Mouse (Mus musculus) ES-E14 (cell line): Measurements from ENCODE around the gene Smoc2. TPM values are rescaled to one million over a fixed set of nuclear protein-coding genes. Genes with fewer than 3 reads are reported as not detected.

Source experiments
- DNase-seq: peaks from one replicate; pipeline ENCODE4 v3.0.0-alpha.2; 2013; ENCODE audit warnings: low read depth, low spot score
- H3K27ac ChIP-seq: 2 replicates; pipeline ENCODE4 v1.5.1; 2012; ENCODE audit warnings: low read depth, mild to moderate bottlenecking, low read length, moderate library complexity, mixed read lengths; ENCODE audit not compliant: poor library complexity, insufficient read depth, severe bottlenecking
- H3K36me3 ChIP-seq: 2 replicates; pipeline ENCODE4 v1.6.1; 2012; ENCODE audit warnings: mild to moderate bottlenecking, low read length, moderate library complexity, mixed read lengths; ENCODE audit not compliant: control insufficient read depth, poor library complexity, insufficient read depth, severe bottlenecking
- H3K4me1 ChIP-seq, 2 experiments: fragments of 150-350 bp in 1 of 2; sonication (generic) in 1 of 2; 2 replicates each; pipeline ENCODE4 v1.6.1; 2012; ENCODE audit warnings: low read length in 2 of 2, mild to moderate bottlenecking in 1 of 2, mixed read lengths in 1 of 2; ENCODE audit not compliant: control insufficient read depth in 2 of 2, insufficient read depth in 2 of 2, poor library complexity in 1 of 2
- H3K4me3 ChIP-seq, 2 experiments: fragments of 150-350 bp in 1 of 2; sonication (generic) in 1 of 2; 2 replicates each; pipeline ENCODE4 v1.5.1; 2012; ENCODE audit warnings: low read length in 2 of 2, low read depth in 1 of 2, mild to moderate bottlenecking in 1 of 2, mixed read lengths in 1 of 2; ENCODE audit not compliant: insufficient read depth in 1 of 2, poor library complexity in 1 of 2, severe bottlenecking in 1 of 2
- H3K9ac ChIP-seq: 2 replicates; pipeline ENCODE4 v1.6.1; 2012; ENCODE audit warnings: low read depth, mild to moderate bottlenecking, low read length, mixed read lengths; ENCODE audit not compliant: poor library complexity, insufficient read depth, severe bottlenecking
- H3K9me3 ChIP-seq: fragments of 150-350 bp; sonication (generic); 2 replicates; pipeline ENCODE4 v1.6.1; 2012; ENCODE audit warnings: low read depth, mild to moderate bottlenecking, low read length; ENCODE audit not compliant: control insufficient read depth, insufficient read depth
- CHD2 ChIP-seq: IDR thresholded peaks from 2 replicates; pipeline ENCODE4 v1.6.1; 2014; ENCODE audit warnings: mild to moderate bottlenecking, low read depth, low read length, inconsistent platforms
- HCFC1 ChIP-seq: IDR thresholded peaks from 2 replicates; pipeline ENCODE4 v1.6.1; 2012; ENCODE audit warnings: low read length, inconsistent platforms, borderline replicate concordance; ENCODE audit not compliant: insufficient read depth
- MAFK ChIP-seq: IDR thresholded peaks from 2 replicates; pipeline ENCODE4 v1.6.1; 2014; ENCODE audit warnings: mild to moderate bottlenecking, low read depth, low read length, inconsistent platforms; ENCODE audit not compliant: insufficient read depth
- ZC3H11A ChIP-seq: IDR thresholded peaks from 2 replicates; pipeline ENCODE4 v1.6.1; 2012; ENCODE audit warnings: low read depth, mild to moderate bottlenecking, inconsistent platforms, low read length, borderline replicate concordance
- ZNF384 ChIP-seq: IDR thresholded peaks from 2 replicates; pipeline ENCODE4 v1.6.1; 2012; ENCODE audit warnings: low read depth, low read length, inconsistent platforms
- in situ Hi-C, 2 experiments: fragments of 600-800 bp; cut with MboI; formaldehyde crosslinking; loops; one replicate each; pipeline ENCODE4 v1.15.1; 2025; ENCODE audit warnings: low sequenced_read_pairs in 2 of 2, inconsistent platforms in 1 of 2; ENCODE audit not compliant: unreplicated experiment in 2 of 2
- total RNA-seq: library from RNA; depleted of rRNA; stranded (reverse); fragments of 300-350 nt; gene quantifications from 2 replicates; pipeline ENCODE4 v1.2.3, GENCODE M21; 2012

Smoc2 gene
- total RNA-seq, 1 experiment, result 3.1 TPM

DNA sequence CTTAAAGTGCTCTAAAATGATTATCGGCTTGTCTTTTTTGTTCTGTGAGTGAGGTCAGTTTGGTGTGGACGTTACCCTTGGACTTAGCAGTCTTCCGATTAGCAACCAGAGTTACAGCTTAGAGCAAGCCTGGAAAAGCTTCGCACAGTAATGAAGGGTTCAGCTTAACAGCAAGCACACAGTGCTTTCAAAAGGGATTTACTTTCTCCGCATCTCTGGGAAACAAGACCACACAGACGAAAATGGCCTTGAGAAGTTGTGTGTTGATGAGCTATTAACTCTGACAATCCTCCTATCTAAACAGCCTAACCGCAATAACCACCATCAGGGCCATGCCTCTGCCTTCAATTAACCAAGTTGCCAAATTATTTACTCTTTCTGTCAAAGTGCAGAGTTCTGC, 46.9 kb downstream of the Smoc2 start:
- in situ Hi-C loops, result no loop called here
- no peak for TF ChIP-seq HCFC1
- TF ChIP-seq MAFK, result no peak
- no peak for TF ChIP-seq ZNF384
- Histone ChIP-seq H3K36me3 (no peaks in the 10 kb centered on the region), H3K9me3 (no peaks in the 10 kb centered on the region), H3K27ac (no peak overlapping the region), H3K4me3 (no peak overlapping the region), H3K9ac (no peak overlapping the region), H3K4me1 (no peaks in the 10 kb centered on the region)
- no peak for DNase-seq

DNA sequence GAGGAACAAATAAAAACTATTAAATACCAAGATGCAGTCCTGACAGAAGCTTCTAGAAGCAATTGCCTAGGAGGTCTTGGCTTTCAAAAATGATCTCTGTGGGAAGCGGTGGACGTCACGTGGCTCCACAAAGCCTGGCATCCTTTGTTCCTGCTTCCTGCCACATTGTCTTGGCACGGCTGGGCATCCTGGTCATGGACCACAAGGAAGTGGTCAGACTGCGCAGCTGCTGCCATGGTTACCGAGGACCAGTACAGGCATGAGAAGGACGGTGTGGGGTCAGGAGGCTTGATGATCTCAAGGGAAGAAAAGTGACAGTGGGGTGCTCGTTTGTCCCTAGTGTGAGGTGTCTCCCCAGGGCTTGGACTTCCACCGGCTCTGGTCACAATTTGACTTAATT, 48.7 kb downstream of the Smoc2 start:
- H3K4me1 ChIP-seq, result no peaks in the 10 kb centered on the region

DNA sequence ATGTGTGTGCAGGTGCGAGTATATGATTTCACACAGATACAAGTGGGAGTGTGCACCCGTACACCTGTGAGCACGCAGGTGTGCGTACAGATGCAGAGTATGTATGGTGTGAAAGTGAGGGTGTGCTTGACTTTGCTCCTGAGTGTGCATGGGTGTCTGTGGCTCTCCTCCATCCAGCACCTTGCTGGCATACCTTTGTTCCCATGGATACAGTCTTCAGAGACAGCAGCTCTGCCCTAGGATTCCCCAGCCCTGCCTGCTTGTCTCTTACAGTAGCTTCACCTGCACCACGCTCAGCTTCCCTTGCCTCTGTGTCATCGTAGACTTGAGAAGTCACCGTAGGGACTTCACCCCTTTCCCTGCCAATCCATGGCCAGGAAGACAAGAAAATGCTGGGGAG, 51.2 kb downstream of the Smoc2 start:
- Histone ChIP-seq H3K9me3 (no peaks in the 10 kb centered on the region), H3K36me3 (no peaks in the 10 kb centered on the region), H3K4me1 (no peaks in the 10 kb centered on the region), H3K9ac (no peak overlapping the region), H3K27ac (no peak overlapping the region), H3K4me3 (no peak overlapping the region)
- DNase-seq, result no peak
- TF ChIP-seq ZC3H11A (no peak), ZNF384 (no peak), HCFC1 (no peak), MAFK (no peak), CHD2 (no peak)
- in situ Hi-C loops, result no loop called here

More for the DNA sequence above, 48.7 kb downstream of the Smoc2 start:
- in situ Hi-C loops, result no loop called here
- H3K9ac ChIP-seq, result no peak overlapping the region
- DNase-seq, result no peak
- H3K36me3 ChIP-seq, result no peaks in the 10 kb centered on the region
- H3K9me3 ChIP-seq, result no peaks in the 10 kb centered on the region
- TF ChIP-seq ZC3H11A (no peak), HCFC1 (no peak), MAFK (no peak), CHD2 (no peak), ZNF384 (no peak)
- no peak overlapping the region for H3K4me3 ChIP-seq
- no peak overlapping the region for H3K27ac ChIP-seq

DNA sequence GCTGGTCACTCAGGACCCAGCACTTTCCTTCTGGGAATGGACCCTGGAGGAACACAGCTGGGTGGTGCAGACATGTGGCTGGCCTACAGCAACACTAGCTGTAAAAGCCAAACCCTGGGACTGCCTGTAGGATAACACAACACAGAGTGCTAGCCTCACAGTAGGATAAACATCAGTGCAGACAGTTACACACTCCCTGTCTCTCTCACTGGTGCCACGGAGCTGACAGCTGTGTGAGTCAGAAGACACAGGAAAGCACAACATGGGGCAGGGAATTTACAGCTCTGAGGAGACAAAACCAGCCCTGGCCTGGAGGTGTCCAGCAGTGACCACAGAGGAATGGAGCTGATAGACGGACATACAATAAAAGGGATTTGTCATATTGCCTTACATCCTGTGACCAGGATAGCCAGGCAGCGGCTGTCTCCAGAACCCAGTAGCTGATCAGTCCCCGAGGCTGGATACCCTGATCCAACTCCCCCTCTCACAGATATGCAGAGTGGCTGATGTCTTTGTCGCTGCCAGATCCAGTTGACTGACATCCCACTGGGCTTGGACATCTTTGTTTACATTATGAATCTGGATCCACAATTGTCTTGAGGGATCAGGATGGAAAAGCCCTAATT, 60.7 kb downstream of the Smoc2 start:
- H3K9ac ChIP-seq, result no peak overlapping the region
- TF ChIP-seq MAFK (no peak), ZNF384 (no peak), CHD2 (no peak), ZC3H11A (no peak), HCFC1 (no peak)
- H3K4me1 ChIP-seq, result no peaks in the 10 kb centered on the region
- no peaks in the 10 kb centered on the region for H3K36me3 ChIP-seq
- H3K27ac ChIP-seq, result no peak overlapping the region
- no peaks in the 10 kb centered on the region for H3K9me3 ChIP-seq
- no peak for DNase-seq
- no peak overlapping the region for H3K4me3 ChIP-seq
- in situ Hi-C loops, result no loop called here

DNA sequence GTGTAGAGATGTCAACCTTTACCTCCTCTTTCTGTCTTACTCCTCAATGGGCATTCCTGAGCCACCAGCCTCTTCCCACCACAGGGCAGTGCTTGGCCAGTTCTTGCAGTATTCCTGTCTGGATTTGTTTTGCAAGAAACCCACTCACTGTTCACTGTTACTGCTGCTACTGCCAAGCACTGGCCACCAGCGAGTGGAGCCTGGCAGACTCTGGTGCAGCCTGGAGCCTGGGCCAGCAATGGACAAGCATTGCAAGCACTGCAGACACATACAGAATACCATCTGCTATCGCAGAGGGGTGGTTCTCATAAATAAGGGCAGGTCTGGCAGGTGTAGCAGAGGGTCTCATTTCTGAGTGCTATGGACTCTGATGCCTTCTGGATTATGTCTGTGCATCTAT, 61.4 kb downstream of the Smoc2 start:
- Histone ChIP-seq H3K4me1 (no peaks in the 10 kb centered on the region), H3K27ac (no peak overlapping the region), H3K4me3 (no peak overlapping the region), H3K9ac (no peak overlapping the region), H3K36me3 (no peaks in the 10 kb centered on the region), H3K9me3 (no peaks in the 10 kb centered on the region)
- no peak for TF ChIP-seq ZNF384
- no peak for TF ChIP-seq CHD2
- no peak for TF ChIP-seq ZC3H11A
- TF ChIP-seq HCFC1, result no peak
- TF ChIP-seq MAFK, result no peak
- in situ Hi-C loops, result no loop called here
- no peak for DNase-seq
